Mouse (Mus musculus): ENCODE results near the gene Inha. TPM values are rescaled to one million over a fixed set of nuclear protein-coding genes. Genes with fewer than 3 reads are reported as not detected.

Gene Inha
- polyA plus RNA-seq, 1 experiment from 2014 or later = 4.6 TPM

- Histone ChIP-seq H3K4me3 (no peak overlapping the region), H3K9ac (no peak overlapping the region), H3K4me2 (no peak overlapping the region), H3K27me3 (no peaks in the 10 kb centered on the region), H3K27ac (peak overlapping the region; percentile 59), H3K4me1 (peaks cover 34% of the 10 kb centered on the region), H3K9me3 (no peaks in the 10 kb centered on the region), H3K36me3 (no peaks in the 10 kb centered on the region)
- WGBS = 64% methylated on average over 20 of the region's 20 CpGs
- ATAC-seq (ENCODE audit: borderline replicate concordance, extremely low read depth, low FRiP score, low TSS enrichment) = no peak
These were observed 2.7 kb downstream of the Inha start for GRCm38 (mm10) chr1:75509586-75509985.

GRCm38 (mm10) chr1:75510154-75510553 lies 3.3 kb downstream of the Inha start:
- H3K4me1 ChIP-seq = peaks cover 28% of the 10 kb centered on the region
- no peak for ATAC-seq (ENCODE audit: borderline replicate concordance, extremely low read depth, low FRiP score, low TSS enrichment)
- no peak overlapping the region for H3K4me3 ChIP-seq
- peak overlapping the region; percentile 59; the same call in 1 of the 2 replicates for H3K27ac ChIP-seq
- H3K36me3 ChIP-seq = no peaks in the 10 kb centered on the region
- H3K9ac ChIP-seq = no peak overlapping the region
- H3K27me3 ChIP-seq = no peaks in the 10 kb centered on the region
- no peak overlapping the region for H3K4me2 ChIP-seq
- no peaks in the 10 kb centered on the region for H3K9me3 ChIP-seq
- 50% methylated on average over 5 of the region's 5 CpGs for WGBS

GRCm38 (mm10) chr1:75511437-75512210 lies 4.7 kb downstream of the Inha start:
- WGBS = 46% methylated on average over 4 of the region's 4 CpGs
- H3K9me3 ChIP-seq = no peaks in the 10 kb centered on the region
- H3K27ac ChIP-seq = peak overlapping the region; percentile 24; the same call in 1 of the 2 replicates
- H3K27me3 ChIP-seq = no peaks in the 10 kb centered on the region
- no peak for ATAC-seq (ENCODE audit: borderline replicate concordance, extremely low read depth, low FRiP score, low TSS enrichment)
- H3K4me3 ChIP-seq = no peak overlapping the region
- no peaks in the 10 kb centered on the region for H3K36me3 ChIP-seq
- H3K4me1 ChIP-seq = peaks cover 25% of the 10 kb centered on the region
- no peak overlapping the region for H3K4me2 ChIP-seq
- no peak overlapping the region for H3K9ac ChIP-seq

GRCm38 (mm10) chr1:75512550-75512949 lies 5.7 kb downstream of the Inha start:
- no peak overlapping the region for H3K4me2 ChIP-seq
- H3K9me3 ChIP-seq = no peaks in the 10 kb centered on the region
- H3K9ac ChIP-seq = no peak overlapping the region
- H3K4me3 ChIP-seq = no peak overlapping the region
- ATAC-seq (ENCODE audit: borderline replicate concordance, extremely low read depth, low FRiP score, low TSS enrichment) = no peak
- no peaks in the 10 kb centered on the region for H3K36me3 ChIP-seq
- no peaks in the 10 kb centered on the region for H3K27me3 ChIP-seq
- peaks cover 17% of the 10 kb centered on the region for H3K4me1 ChIP-seq
- no peak overlapping the region for H3K27ac ChIP-seq
- WGBS = 89% methylated on average over 3 of the region's 3 CpGs

- Histone ChIP-seq H3K36me3 (no peaks in the 10 kb centered on the region), H3K9me3 (no peaks in the 10 kb centered on the region), H3K4me2 (no peak overlapping the region), H3K27ac (no peak overlapping the region), H3K4me3 (no peak overlapping the region), H3K27me3 (no peaks in the 10 kb centered on the region), H3K4me1 (peaks cover 28% of the 10 kb centered on the region), H3K9ac (no peak overlapping the region)
- ATAC-seq (ENCODE audit: borderline replicate concordance, extremely low read depth, low FRiP score, low TSS enrichment) = no peak
- 58% methylated on average over 15 of the region's 15 CpGs for WGBS
These were observed 10.0 kb downstream of the Inha start for GRCm38 (mm10) chr1:75516703-75517380.

GRCm38 (mm10) chr1:75517984-75518383 lies 11.1 kb downstream of the Inha start:
- no peaks in the 10 kb centered on the region for H3K27me3 ChIP-seq
- peak overlapping the region; percentile 98; the same call in 1 of the 2 replicates for H3K27ac ChIP-seq
- H3K36me3 ChIP-seq = no peaks in the 10 kb centered on the region
- no peak overlapping the region for H3K4me2 ChIP-seq
- peaks cover 29% of the 10 kb centered on the region for H3K4me1 ChIP-seq
- 56% methylated on average over 4 of the region's 4 CpGs for WGBS
- H3K4me3 ChIP-seq = no peak overlapping the region
- ATAC-seq (ENCODE audit: borderline replicate concordance, extremely low read depth, low FRiP score, low TSS enrichment) = no peak
- H3K9ac ChIP-seq = no peak overlapping the region
- H3K9me3 ChIP-seq = no peaks in the 10 kb centered on the region

- H3K4me1 ChIP-seq = peaks cover 29% of the 10 kb centered on the region
These were observed 11.6 kb downstream of the Inha start for GRCm38 (mm10) chr1:75518427-75518826.

GRCm38 (mm10) chr1:75519576-75519975 lies 12.7 kb downstream of the Inha start:
- Histone ChIP-seq H3K4me3 (no peak overlapping the region), H3K9me3 (no peaks in the 10 kb centered on the region), H3K4me2 (no peak overlapping the region), H3K36me3 (no peaks in the 10 kb centered on the region), H3K27me3 (no peaks in the 10 kb centered on the region), H3K27ac (peak overlapping the region; percentile 98), H3K4me1 (peaks cover 29% of the 10 kb centered on the region), H3K9ac (no peak overlapping the region)
- WGBS = 29% methylated on average over 5 of the region's 5 CpGs
- ATAC-seq (ENCODE audit: borderline replicate concordance, extremely low read depth, low FRiP score, low TSS enrichment) = no peak

More at GRCm38 (mm10) chr1:75518427-75518826, 11.6 kb downstream of the Inha start:
- Histone ChIP-seq H3K27ac (peak overlapping the region; percentile 98; the same call in 1 of the 2 replicates), H3K36me3 (no peaks in the 10 kb centered on the region), H3K9me3 (no peaks in the 10 kb centered on the region), H3K4me3 (no peak overlapping the region), H3K9ac (no peak overlapping the region), H3K4me2 (no peak overlapping the region), H3K27me3 (no peaks in the 10 kb centered on the region)
- ATAC-seq (ENCODE audit: borderline replicate concordance, extremely low read depth, low FRiP score, low TSS enrichment) = no peak
- WGBS = 91% methylated on average over 4 of the region's 4 CpGs

- peak within 1 kb of the TSS; percentile 58 for H3K9ac ChIP-seq
- peaks cover 29% of the 10 kb centered on the region for H3K4me1 ChIP-seq
- peak; percentile 96 for ATAC-seq (ENCODE audit: borderline replicate concordance, extremely low read depth, low FRiP score, low TSS enrichment)
- peak within 1 kb of the TSS; percentile 98 for H3K27ac ChIP-seq
- H3K27me3 ChIP-seq = no peaks in the 10 kb centered on the region
- no peaks in the 10 kb centered on the region for H3K9me3 ChIP-seq
- 0 out of 2 replicates have a peak, but pooled peaks cover 5% of the 10 kb centered on the region for H3K36me3 ChIP-seq
- WGBS = under 1% methylated on average over 46 of the region's 46 CpGs
- H3K4me2 ChIP-seq = peak within 1 kb of the TSS; percentile 59
- peak within 1 kb of the TSS; percentile 69 for H3K4me3 ChIP-seq
These were observed 14.6 kb downstream of the Inha start, which contains the start of gene Stk11ip for GRCm38 (mm10) chr1:75521321-75522031. Stk11ip (plus strand) TSS chr1:75521529.

- H3K27ac ChIP-seq = no peak overlapping the region
- H3K27me3 ChIP-seq = no peaks in the 10 kb centered on the region
- no peak overlapping the region for H3K9ac ChIP-seq
- no peak for ATAC-seq (ENCODE audit: borderline replicate concordance, extremely low read depth, low FRiP score, low TSS enrichment)
- 88% methylated on average over 7 of the region's 7 CpGs for WGBS
- peaks cover 16% of the 10 kb centered on the region; the same call in 1 of the 2 replicates for H3K36me3 ChIP-seq
- H3K4me3 ChIP-seq = no peak overlapping the region
- peaks cover 15% of the 10 kb centered on the region for H3K4me1 ChIP-seq
- H3K4me2 ChIP-seq = no peak overlapping the region
- H3K9me3 ChIP-seq = no peaks in the 10 kb centered on the region
These were observed 17.8 kb downstream of the Inha start for GRCm38 (mm10) chr1:75524679-75525078.

- Histone ChIP-seq H3K4me2 (no peak overlapping the region), H3K36me3 (peaks cover 38% of the 10 kb centered on the region; the same call in 1 of the 2 replicates), H3K27me3 (no peaks in the 10 kb centered on the region), H3K9me3 (no peaks in the 10 kb centered on the region), H3K9ac (no peak overlapping the region), H3K27ac (no peak overlapping the region), H3K4me1 (no peaks in the 10 kb centered on the region), H3K4me3 (no peak overlapping the region)
- WGBS = 69% methylated on average over 4 of the region's 4 CpGs
- no peak for ATAC-seq (ENCODE audit: borderline replicate concordance, extremely low read depth, low FRiP score, low TSS enrichment)
These were observed 23.7 kb downstream of the Inha start for GRCm38 (mm10) chr1:75530546-75530945.

Data from lung, embryonic 15.5 days (tissue).